Mouse (Mus musculus) kidney, adult 2 months (tissue): Measurements from ENCODE around the gene Dmrtb1. TPM values are rescaled to one million over a fixed set of nuclear protein-coding genes. Genes with fewer than 3 reads are reported as not detected.

Experiments used
- DNase-seq: peaks from one replicate; pipeline ENCODE4 v3.0.0; 2021
- H3K27ac ChIP-seq: fragments of 200-500 bp; 2 replicates; pipeline ENCODE4 v1.5.1; 2012; ENCODE audit warnings: low read depth, low read length, control low read depth, inconsistent platforms; ENCODE audit not compliant: insufficient read depth
- H3K27me3 ChIP-seq: fragments of 200-500 bp; replicated peaks from 2 replicates; pipeline ENCODE4 v1.6.1; 2012; ENCODE audit warnings: mild to moderate bottlenecking, moderate library complexity, low read length, inconsistent platforms; ENCODE audit not compliant: control insufficient read depth, insufficient read depth
- H3K36me3 ChIP-seq: fragments of 200-500 bp; 2 replicates; pipeline ENCODE4 v1.6.1; 2012; ENCODE audit warnings: mild to moderate bottlenecking, moderate library complexity, low read length, inconsistent platforms; ENCODE audit not compliant: control insufficient read depth, insufficient read depth
- H3K4me1 ChIP-seq: fragments of 200-500 bp; 2 replicates; pipeline ENCODE4 v1.6.1; 2011; ENCODE audit warnings: low read length; ENCODE audit not compliant: control insufficient read depth, insufficient read depth
- H3K4me3 ChIP-seq: fragments of 200-500 bp; 2 replicates; pipeline ENCODE4 v1.5.1; 2011; ENCODE audit warnings: mild to moderate bottlenecking, low read depth, low read length, control low read depth; ENCODE audit not compliant: insufficient read depth
- CTCF ChIP-seq: fragments of 200-500 bp; conservative IDR thresholded peaks from 2 replicates; pipeline ENCODE4 v1.5.1; 2011; ENCODE audit warnings: low read depth, mild to moderate bottlenecking, control low read depth, low read length, moderate library complexity, mixed read lengths; ENCODE audit not compliant: insufficient read depth, insufficient read length
- POLR2A ChIP-seq: fragments of 200-500 bp; IDR thresholded peaks from one replicate; pipeline ENCODE4 v1.6.1; 2011; ENCODE audit warnings: low read depth, low read length, control low read depth
- WGBS: fragments of 180-500 bp; shearing (Covaris S2); methylation state at CpG from one replicate; pipeline ENCODE4 v1.1.7; 2018; 5-methylcytosine and 5-hydroxymethylcytosine counted together
- polyA plus RNA-seq: library from polyadenylated mRNA; depleted of rRNA; stranded (reverse); fragments of >200 nt; gene quantifications from 2 replicates; pipeline ENCODE4 v1.2.3, GENCODE M21; 2012

Dmrtb1 gene
- polyA plus RNA-seq, 1 experiment = 0.20 TPM

DNA sequence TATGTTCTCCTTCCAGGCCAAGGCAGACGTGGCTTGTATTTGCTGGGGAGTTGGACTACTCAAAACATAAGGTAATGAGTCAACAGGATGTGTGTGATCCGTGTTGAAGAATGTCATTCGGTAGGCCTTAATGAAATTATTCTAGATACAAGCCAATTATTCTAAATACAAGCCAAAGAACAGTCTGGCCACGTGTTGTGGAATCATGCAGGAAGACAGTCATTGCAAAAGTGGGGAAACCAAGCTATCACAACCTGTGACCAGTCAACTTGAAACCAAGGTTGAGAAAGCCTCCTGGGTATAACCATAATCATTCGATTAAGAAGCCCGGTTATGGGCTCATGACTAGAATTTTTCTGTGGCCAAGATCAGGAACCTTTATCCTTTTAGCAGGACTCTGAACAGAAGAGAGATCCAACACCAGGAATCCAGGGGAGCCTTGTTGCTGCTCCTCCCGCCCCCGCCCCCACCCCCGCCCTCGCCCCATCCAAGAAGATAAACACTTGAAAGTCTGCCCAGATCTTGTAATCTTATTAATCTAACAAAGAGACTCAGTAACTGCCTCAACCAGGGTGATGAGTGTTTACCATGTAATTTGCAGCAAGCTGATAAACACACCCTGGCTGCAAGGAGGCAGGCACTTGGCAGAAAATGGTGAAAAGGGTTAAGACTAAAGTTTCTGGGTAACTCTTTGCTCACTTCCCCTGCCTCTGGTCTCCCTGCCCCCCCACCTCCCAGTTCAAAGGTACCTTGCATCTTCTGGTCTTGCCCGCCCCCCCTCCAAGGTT is 36.2 kb upstream of the Dmrtb1 start:
- no peak overlapping the region for H3K4me3 ChIP-seq
- TF ChIP-seq CTCF (no peak), POLR2A (no peak)
- no peak overlapping the region for H3K27ac ChIP-seq
- no peaks in the 10 kb centered on the region for H3K27me3 ChIP-seq
- WGBS = 85% methylated on average over 11 of the region's 11 CpGs
- no peaks in the 10 kb centered on the region for H3K36me3 ChIP-seq
- DNase-seq = no peak
- no peaks in the 10 kb centered on the region for H3K4me1 ChIP-seq

DNA sequence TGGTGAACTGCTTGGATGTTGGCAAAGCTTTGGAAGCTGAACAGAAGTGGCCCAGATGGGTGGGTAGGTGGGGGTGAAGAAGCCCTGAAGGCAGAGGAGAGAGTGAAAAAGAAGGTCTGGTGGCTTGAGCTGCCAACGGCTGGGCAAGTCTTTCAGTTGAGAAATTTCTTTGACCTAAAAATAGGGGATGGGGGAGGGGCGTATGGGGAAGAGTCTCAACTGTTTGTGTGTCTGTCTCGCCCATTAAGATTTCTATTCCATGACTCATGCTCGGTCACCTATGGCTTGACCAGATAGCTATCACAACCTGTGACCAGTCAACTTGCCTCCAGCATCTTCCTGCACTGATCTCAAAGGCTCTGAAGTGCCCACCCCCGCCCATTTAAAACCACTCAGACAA is 35.1 kb upstream of the Dmrtb1 start:
- Histone ChIP-seq H3K27ac (no peak overlapping the region), H3K27me3 (no peaks in the 10 kb centered on the region), H3K36me3 (no peaks in the 10 kb centered on the region), H3K4me1 (no peaks in the 10 kb centered on the region), H3K4me3 (no peak overlapping the region)
- 62% methylated on average over 5 of the region's 5 CpGs for WGBS
- TF ChIP-seq POLR2A (no peak), CTCF (no peak)
- no peak for DNase-seq

DNA sequence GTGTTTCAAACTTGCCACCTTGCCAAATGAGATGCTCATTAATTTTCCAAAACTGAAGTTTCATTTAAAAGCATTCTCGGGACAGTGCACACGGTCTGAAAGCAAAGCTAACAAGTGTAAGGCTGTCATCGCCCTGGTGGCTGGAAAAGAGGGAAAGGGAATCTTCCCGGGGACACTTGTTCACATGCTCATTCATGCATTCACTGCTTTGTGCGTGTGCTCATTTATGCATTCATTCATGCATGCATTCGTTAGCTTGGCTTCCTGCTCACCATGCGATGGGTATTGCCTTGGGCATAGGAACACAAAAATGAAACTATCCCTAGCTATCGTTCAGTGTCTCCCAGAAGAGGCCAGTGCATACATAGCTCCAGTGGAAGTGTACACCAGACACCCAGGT is 34.7 kb upstream of the Dmrtb1 start:
- TF ChIP-seq POLR2A (no peak), CTCF (no peak)
- H3K4me1 ChIP-seq = no peaks in the 10 kb centered on the region
- H3K27ac ChIP-seq = no peak overlapping the region
- H3K36me3 ChIP-seq = no peaks in the 10 kb centered on the region
- H3K4me3 ChIP-seq = no peak overlapping the region
- WGBS = 44% methylated on average over 8 of the region's 8 CpGs
- DNase-seq = no peak
- no peaks in the 10 kb centered on the region for H3K27me3 ChIP-seq

DNA sequence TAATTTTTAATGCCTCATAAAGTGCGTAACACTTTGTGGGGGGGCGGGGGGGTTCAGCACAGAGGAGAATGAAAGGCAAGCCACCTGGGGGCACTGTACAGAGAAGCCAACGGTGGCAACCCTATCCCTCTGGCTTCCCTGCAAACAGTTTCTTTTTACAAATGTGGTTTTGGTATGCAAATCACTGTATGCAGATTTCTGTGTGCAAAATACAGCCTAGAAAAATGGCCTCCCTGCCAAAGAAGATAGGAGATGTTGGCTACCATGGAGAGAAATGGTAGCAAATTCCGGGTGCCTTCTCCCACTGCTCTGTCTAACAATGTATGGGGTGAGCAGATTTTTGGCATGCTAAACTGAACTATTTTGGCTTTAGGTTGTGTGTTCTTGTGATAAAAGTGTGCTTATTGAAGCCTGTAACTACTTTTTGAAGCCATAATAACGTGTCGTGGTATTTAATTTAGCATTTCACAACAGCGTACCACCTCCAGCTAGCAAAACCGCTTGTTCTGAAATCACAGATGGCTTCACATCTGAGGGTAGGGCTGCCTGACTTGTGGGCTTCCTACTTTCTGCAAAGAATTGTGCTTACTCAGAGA is 33.8 kb upstream of the Dmrtb1 start:
- H3K4me1 ChIP-seq = no peaks in the 10 kb centered on the region
- WGBS = 59% methylated on average over 8 of the region's 8 CpGs
- H3K27ac ChIP-seq = no peak overlapping the region
- no peak for DNase-seq
- H3K27me3 ChIP-seq = no peaks in the 10 kb centered on the region
- H3K4me3 ChIP-seq = no peak overlapping the region
- H3K36me3 ChIP-seq = no peaks in the 10 kb centered on the region
- TF ChIP-seq POLR2A (no peak), CTCF (no peak)

DNA sequence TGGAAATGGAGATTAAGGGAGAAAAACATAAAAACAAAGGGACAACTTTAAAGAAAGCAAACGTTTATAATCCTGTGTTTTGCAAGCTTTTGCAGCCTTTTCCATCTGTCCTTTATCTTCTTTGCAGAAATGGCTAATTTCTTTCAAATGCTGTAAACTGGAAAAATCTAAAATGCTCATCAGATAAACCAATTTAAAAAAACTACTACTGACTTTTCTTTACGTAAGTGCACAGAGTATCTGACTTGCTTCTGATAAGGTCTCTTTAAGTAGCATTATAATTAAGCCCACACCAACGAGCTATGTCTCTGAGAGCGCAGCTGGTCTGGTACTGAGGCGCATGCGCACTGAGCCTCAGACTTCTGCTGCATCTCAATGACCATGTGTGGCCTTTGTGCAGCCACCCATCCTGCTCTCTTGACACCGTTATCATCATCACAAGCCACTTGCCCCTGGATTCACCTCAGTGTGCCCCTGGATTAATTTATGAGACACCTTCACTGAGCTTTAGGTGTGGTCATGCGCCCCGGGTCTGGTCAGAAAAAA is 32.8 kb upstream of the Dmrtb1 start:
- WGBS = 75% methylated on average over 9 of the region's 9 CpGs
- no peak overlapping the region for H3K27ac ChIP-seq
- no peak overlapping the region for H3K4me3 ChIP-seq
- no peaks in the 10 kb centered on the region for H3K4me1 ChIP-seq
- no peaks in the 10 kb centered on the region for H3K27me3 ChIP-seq
- no peaks in the 10 kb centered on the region for H3K36me3 ChIP-seq
- TF ChIP-seq POLR2A (no peak), CTCF (no peak)
- DNase-seq = no peak

DNA sequence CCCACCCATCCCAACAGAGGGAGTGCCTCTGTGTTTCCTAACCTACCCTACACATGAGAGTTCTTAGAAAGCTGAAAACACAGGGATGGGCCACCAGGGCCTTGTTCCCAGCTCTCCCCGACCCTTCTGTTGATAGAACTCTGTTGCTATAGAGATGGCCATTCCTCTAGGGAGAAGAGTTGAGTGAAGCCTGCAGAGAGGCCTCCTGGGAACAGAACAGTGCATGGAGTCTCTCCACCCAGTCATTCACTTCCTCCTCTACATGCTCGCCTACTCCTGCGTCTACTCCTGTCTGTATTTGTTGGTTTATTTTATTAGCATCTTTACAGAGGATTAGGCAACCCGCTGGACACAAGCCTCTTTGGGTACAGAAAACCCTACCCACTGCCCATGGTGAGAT is 22.9 kb upstream of the Dmrtb1 start:
- TF ChIP-seq CTCF (no peak), POLR2A (no peak)
- 88% methylated on average over 4 of the region's 4 CpGs for WGBS
- Histone ChIP-seq H3K4me3 (no peak overlapping the region), H3K27ac (no peak overlapping the region), H3K27me3 (no peaks in the 10 kb centered on the region), H3K36me3 (no peaks in the 10 kb centered on the region), H3K4me1 (no peaks in the 10 kb centered on the region)
- no peak for DNase-seq

DNA sequence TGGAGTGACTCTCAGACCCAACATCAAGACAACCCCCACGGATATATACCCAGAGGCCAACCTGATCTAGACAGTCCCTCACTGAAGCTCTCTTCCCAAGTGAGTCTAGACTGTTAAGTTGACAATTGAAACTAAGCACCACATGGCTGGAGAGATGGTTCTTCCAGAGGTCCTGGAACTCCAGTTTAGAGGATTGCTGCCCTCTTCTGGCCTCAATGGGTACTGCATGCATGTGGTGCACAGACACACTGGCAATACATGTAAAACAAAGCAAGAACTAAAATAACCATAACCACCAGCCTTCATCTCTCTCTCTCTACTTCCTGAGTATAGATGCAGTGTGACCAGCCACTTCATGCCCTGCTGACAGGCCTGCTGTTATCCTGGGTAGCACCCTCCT is 20.2 kb upstream of the Dmrtb1 start:
- Histone ChIP-seq H3K27ac (no peak overlapping the region), H3K36me3 (no peaks in the 10 kb centered on the region), H3K27me3 (no peaks in the 10 kb centered on the region), H3K4me3 (no peak overlapping the region), H3K4me1 (no peaks in the 10 kb centered on the region)
- TF ChIP-seq POLR2A (no peak), CTCF (peak; percentile 46)
- 75% methylated on average over 1 of the region's 1 CpGs for WGBS
- DNase-seq = no peak
